ENCODE assay signal across 23 mouse cellular contexts in genomic region chr2:106718888-106719287, GRCm38 (mm10). TPM values are rescaled to one million over a fixed set of nuclear protein-coding genes. Genes with fewer than 3 reads are reported as not detected.
A peak's percentile ranks its signal among the peaks of the same experiment; 100 is the strongest.
DNase-seq lines count a peak whose midpoint lies in the region; ATAC-seq and TF ChIP-seq lines count a peak whose summit lies in the region.
"Had no signal": no experiment of that assay in that cellular context is flagged by ENCODE, and none has a peak within 500 bp of the region (broad histone marks: within the 10 kb centered on the region; RNA-seq: fewer than 3 reads in every experiment).

No protein-coding gene starts in this region.

- peak; percentile 47; the same call in 1 of the 2 replicates for ATAC-seq in lung, postnatal 0 days
- no peak for ATAC-seq in midbrain, embryonic 16.5 days
- ATAC-seq: inflammation-experienced regulatory T-cells, adult 6 months had no signal

- H3K27ac ChIP-seq in layer of hippocampus, adult 2 months: peak overlapping the region; percentile 23; the same call in 1 of the 2 replicates
- no peak overlapping the region for H3K27ac ChIP-seq in lung, postnatal 0 days (ENCODE audit: low read length)
- H3K27ac ChIP-seq in midbrain, embryonic 16.5 days (ENCODE audit: low read length): no peak overlapping the region
- H3K27ac ChIP-seq: embryonic facial prominence, embryonic 10.5 days; heart, adult 2 months; limb, embryonic 13.5 days; liver, embryonic 13.5 days had no signal

- intact Hi-C loops in left cerebral cortex, postnatal 36 days (cut with DNase I): no loop called here

- no peaks in the 10 kb centered on the region for H3K9me3 ChIP-seq in lung, postnatal 0 days (ENCODE audit: low read length)
- H3K9me3 ChIP-seq in midbrain, embryonic 16.5 days (replicated peaks; ENCODE audit: control insufficient read depth, low read length, poor library complexity, severe bottlenecking): no peaks in the 10 kb centered on the region
- H3K9me3 ChIP-seq: embryonic facial prominence, embryonic 10.5 days; limb, embryonic 13.5 days; liver, embryonic 13.5 days had no signal

- no peak for DNase-seq in layer of hippocampus, adult 2 months (ENCODE audit: low spot score in 2 of 2)
- DNase-seq in layer of hippocampus, postnatal 36 days: no peak
- no peak for DNase-seq in lung, postnatal 0 days (ENCODE audit: low spot score)
- no peak for DNase-seq in lung, postnatal 10 days
- DNase-seq in left cerebral cortex, postnatal 36 days (ENCODE audit: low spot score in 2 of 2): peak; percentile 46 to 66
- DNase-seq in right cerebral cortex, postnatal 25 days: peak; percentile 41
- no peak for DNase-seq in kidney, postnatal 10 days
- DNase-seq: adrenal gland, adult 2 months; cerebellum, adult 11-12 months; gastrocnemius, postnatal 25 days; kidney, adult 2 months; kidney, postnatal 14 days; liver, embryonic 13.5 days; lung, adult 2 months; midbrain, embryonic 14.5 days; thymus, postnatal 25 days had no signal

- H3K4me3 ChIP-seq in layer of hippocampus, adult 2 months: no peak overlapping the region
- no peak overlapping the region for H3K4me3 ChIP-seq in lung, postnatal 0 days (ENCODE audit: low read depth, low read length)
- no peak overlapping the region for H3K4me3 ChIP-seq in midbrain, embryonic 16.5 days (ENCODE audit: low read depth, low read length)
- H3K4me3 ChIP-seq: embryonic facial prominence, embryonic 10.5 days; heart, adult 2 months; limb, embryonic 13.5 days; liver, embryonic 13.5 days had no signal

- H3K27me3 ChIP-seq in lung, postnatal 0 days (replicated peaks; ENCODE audit: insufficient read depth, low read length): no peaks in the 10 kb centered on the region
- H3K27me3 ChIP-seq in midbrain, embryonic 16.5 days (ENCODE audit: control insufficient read depth, insufficient read depth, low read depth, low read length): no peaks in the 10 kb centered on the region
- H3K27me3 ChIP-seq: limb, embryonic 13.5 days; liver, embryonic 13.5 days had no signal

- no peak overlapping the region for H3K9ac ChIP-seq in lung, postnatal 0 days (replicated peaks; ENCODE audit: low read depth)
- no peak overlapping the region for H3K9ac ChIP-seq in midbrain, embryonic 16.5 days (ENCODE audit: low read depth, low read length)
- H3K9ac ChIP-seq: hindbrain, embryonic 14.5 days; limb, embryonic 13.5 days; liver, embryonic 13.5 days had no signal

- TF ChIP-seq CTCF in layer of hippocampus, adult 2 months (conservative IDR thresholded peaks at IDR 0.05): no peak
- no peak for TF ChIP-seq CTCF in lung, postnatal 0 days (IDR thresholded peaks at IDR 0.05)

- 80% methylated on average over 5 of the region's 5 CpGs for WGBS in lung, postnatal 0 days
- 96% methylated on average over 5 of the region's 5 CpGs for WGBS in midbrain, embryonic 16.5 days

- no peaks in the 10 kb centered on the region for H3K36me3 ChIP-seq in lung, postnatal 0 days (ENCODE audit: insufficient read depth, low read length)
- no peaks in the 10 kb centered on the region for H3K36me3 ChIP-seq in midbrain, embryonic 16.5 days (ENCODE audit: control insufficient read depth, insufficient read depth, low read length)
- H3K36me3 ChIP-seq: limb, embryonic 13.5 days; liver, embryonic 13.5 days had no signal

- H3K4me2 ChIP-seq in lung, postnatal 0 days (replicated peaks; ENCODE audit: low read depth, low read length): no peak overlapping the region
- H3K4me2 ChIP-seq in midbrain, embryonic 16.5 days (ENCODE audit: low read length): no peak overlapping the region
- H3K4me2 ChIP-seq: hindbrain, embryonic 14.5 days; limb, embryonic 13.5 days; liver, embryonic 13.5 days had no signal

- no peak for TF ChIP-seq EP300 in lung, postnatal 0 days (IDR thresholded peaks at IDR 0.05)

- no peaks in the 10 kb centered on the region for H3K4me1 ChIP-seq in lung, postnatal 0 days (ENCODE audit: insufficient read depth, low read depth, low read length)
- H3K4me1 ChIP-seq in midbrain, embryonic 16.5 days (ENCODE audit: control insufficient read depth, insufficient read depth, low read length): peaks cover 32% of the 10 kb centered on the region
- H3K4me1 ChIP-seq: liver, embryonic 13.5 days had no signal

RNA-seq across cellular contexts. Expression of gene Mpped2, which starts 25.8 kb away (rescaled TPM):
- 10 to 100 TPM; 36.9 to 42.7 TPM for total RNA-seq in layer of hippocampus, adult 2 months (2021)
- 10 to 100 TPM; 33.2 to 40.0 TPM for total RNA-seq in layer of hippocampus, postnatal 36 days (2021)
- 9.7 and 13.9 TPM in 2 replicates for polyA plus RNA-seq in lung, postnatal 0 days (2015; fragmentation: Nextera tagmentation; extraction: Ambion mirVana)
- total RNA-seq in left cerebral cortex, postnatal 36 days (2021): 10 to 100 TPM; 31.9 to 38.8 TPM
- 99.5 and 110 TPM in 2 replicates for polyA plus RNA-seq in midbrain, embryonic 16.5 days (2015; fragmentation: Nextera tagmentation; extraction: Ambion mirVana)
- polyA plus RNA-seq: C2C12 had no signal

Comparison
In these comparisons a context has a peak if more than half of its experiments do, and no peak if none do; other contexts are left out.
1. DNase-seq: peak in left cerebral cortex, postnatal 36 days (2 of 2) and right cerebral cortex, postnatal 25 days (single experiment); none in layer of hippocampus, adult 2 months (0 of 2), layer of hippocampus, postnatal 36 days (0 of 2), lung, postnatal 0 days (single experiment), lung, postnatal 10 days (single experiment) and kidney, postnatal 10 days (single experiment).